Mouse (Mus musculus): ENCODE results near the gene Trim72. TPM values are rescaled to one million over a fixed set of nuclear protein-coding genes. Genes with fewer than 3 reads are reported as not detected.

Gene Trim72
- polyA plus RNA-seq, 1 experiment from 2014 or later: 0.45 TPM

- no peak for ATAC-seq (ENCODE audit: insufficient number of reproducible peaks, insufficient read depth, low FRiP score, low TSS enrichment)
- H3K9ac ChIP-seq: no peak overlapping the region; the same call in 1 of the 2 replicates
- WGBS: 40% methylated on average over 5 of the region's 5 CpGs
- H3K4me2 ChIP-seq (replicated peaks): peak overlapping the region; percentile 46
- peaks cover 31% of the 10 kb centered on the region for H3K36me3 ChIP-seq
- H3K9me3 ChIP-seq: no peaks in the 10 kb centered on the region
- no peak overlapping the region for H3K27ac ChIP-seq
- H3K4me3 ChIP-seq: no peak overlapping the region
- 0 out of 2 replicates have a peak, but pooled peaks cover 6% of the 10 kb centered on the region for H3K4me1 ChIP-seq
- no peaks in the 10 kb centered on the region for H3K27me3 ChIP-seq
These were observed 11.0 kb upstream of the Trim72 start for GRCm38 (mm10) chr7:127992488-127993340.

GRCm38 (mm10) chr7:127993341-127993977 lies 10.3 kb upstream of the Trim72 start, which contains the start of gene Pycard:
Pycard (minus strand) TSS chr7:127993867.
- Histone ChIP-seq H3K4me2 (replicated peaks) (peak within 1 kb of the TSS; percentile 46), H3K4me1 (0 out of 2 replicates have a peak, but pooled peaks cover 6% of the 10 kb centered on the region), H3K36me3 (peaks cover 24% of the 10 kb centered on the region), H3K27ac (peak within 1 kb of the TSS; percentile 42; the same call in 1 of the 2 replicates), H3K9ac (peak within 1 kb of the TSS; percentile 46), H3K4me3 (0 out of 2 replicates have a peak within 1 kb of the TSS, but pooled peaks have one; percentile 16), H3K27me3 (no peaks in the 10 kb centered on the region), H3K9me3 (no peaks in the 10 kb centered on the region)
- ATAC-seq (ENCODE audit: insufficient number of reproducible peaks, insufficient read depth, low FRiP score, low TSS enrichment): no peak
- 18% methylated on average over 18 of the region's 18 CpGs for WGBS

DNA sequence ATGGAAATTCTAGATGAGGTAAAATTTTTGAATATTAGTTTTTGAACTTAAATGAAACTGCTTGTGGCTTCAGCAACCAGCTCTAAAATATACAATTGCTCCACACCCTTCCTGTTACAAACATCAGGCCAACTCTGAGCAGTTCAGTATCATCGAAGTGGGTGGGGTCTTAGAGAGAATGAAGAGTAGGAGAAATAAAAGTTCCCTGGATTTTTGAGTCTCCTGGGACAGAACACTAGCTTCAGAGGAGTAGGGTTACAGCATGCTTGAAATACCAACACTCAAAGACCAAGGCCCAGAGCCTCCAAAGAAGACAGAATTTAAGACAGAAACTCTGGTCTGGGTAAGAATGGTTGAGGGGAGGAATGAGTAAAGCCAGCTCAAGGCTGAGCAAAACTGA lies 4.3 kb upstream of the Trim72 start:
- 44% methylated on average over 1 of the region's 1 CpGs for WGBS
- no peak for ATAC-seq (ENCODE audit: insufficient number of reproducible peaks, insufficient read depth, low FRiP score, low TSS enrichment)

DNA sequence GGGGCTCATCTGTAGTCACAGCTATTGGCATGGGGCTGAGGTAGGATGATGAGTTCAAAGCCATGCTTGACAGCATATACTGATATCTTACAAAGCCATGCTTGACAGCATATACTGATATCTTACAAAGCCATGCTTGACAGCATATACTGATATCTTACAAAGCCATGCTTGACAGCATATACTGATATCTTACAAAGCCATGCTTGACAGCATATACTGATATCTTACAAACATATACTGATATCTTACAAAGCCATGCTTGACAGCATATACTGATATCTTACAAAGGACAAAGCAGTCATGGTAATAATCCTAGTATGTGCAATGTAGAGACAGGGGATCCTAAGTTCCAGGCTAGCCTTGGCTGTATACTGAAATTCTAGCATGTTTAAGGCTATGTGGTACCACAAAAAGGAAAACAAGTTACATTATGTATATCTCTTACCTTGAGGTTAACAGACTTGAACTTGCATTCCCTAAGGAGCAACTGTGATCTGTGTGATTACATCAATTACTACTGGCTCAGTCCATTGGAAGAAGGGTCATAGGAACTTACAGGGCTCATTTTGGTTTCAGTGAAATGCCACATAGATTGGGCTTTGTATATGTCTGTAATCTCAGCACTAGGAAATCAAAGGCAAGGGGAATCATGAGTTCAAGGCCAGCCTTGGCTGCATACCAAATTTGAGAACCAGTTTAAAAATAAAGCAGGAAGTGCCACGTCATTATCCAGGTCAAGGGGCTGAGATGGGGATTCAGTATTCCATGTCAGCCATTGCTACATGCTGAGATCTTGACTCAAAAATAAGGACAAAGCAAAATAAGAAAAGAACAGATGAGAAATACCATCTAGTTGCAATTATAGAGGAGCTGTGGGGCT lies 3.4 kb upstream of the Trim72 start:
- no peak overlapping the region for H3K27ac ChIP-seq
- H3K9me3 ChIP-seq: no peaks in the 10 kb centered on the region
- WGBS: 76% methylated on average over 1 of the region's 1 CpGs
- H3K4me1 ChIP-seq: peaks cover 13% of the 10 kb centered on the region
- H3K4me3 ChIP-seq: no peak overlapping the region
- no peaks in the 10 kb centered on the region for H3K36me3 ChIP-seq
- H3K9ac ChIP-seq: no peak overlapping the region
- ATAC-seq (ENCODE audit: insufficient number of reproducible peaks, insufficient read depth, low FRiP score, low TSS enrichment): no peak
- no peak overlapping the region for H3K4me2 ChIP-seq (replicated peaks)
- peaks cover 5% of the 10 kb centered on the region; the same call in 1 of the 2 replicates for H3K27me3 ChIP-seq

More for the DNA sequence above, 4.3 kb upstream of the Trim72 start:
- Histone ChIP-seq H3K27ac (no peak overlapping the region), H3K36me3 (no peaks in the 10 kb centered on the region), H3K27me3 (0 out of 2 replicates have a peak, but pooled peaks cover under 1% of the 10 kb centered on the region), H3K9ac (no peak overlapping the region), H3K4me2 (replicated peaks) (no peak overlapping the region), H3K4me3 (no peak overlapping the region), H3K9me3 (no peaks in the 10 kb centered on the region), H3K4me1 (peaks cover 5% of the 10 kb centered on the region)

- Histone ChIP-seq H3K27ac (no peak overlapping the region), H3K4me3 (no peak overlapping the region), H3K27me3 (peaks cover 5% of the 10 kb centered on the region; the same call in 1 of the 2 replicates), H3K36me3 (no peaks in the 10 kb centered on the region), H3K9me3 (no peaks in the 10 kb centered on the region), H3K9ac (no peak overlapping the region), H3K4me1 (peaks cover 13% of the 10 kb centered on the region), H3K4me2 (replicated peaks) (no peak overlapping the region)
- ATAC-seq (ENCODE audit: insufficient number of reproducible peaks, insufficient read depth, low FRiP score, low TSS enrichment): no peak
- 88% methylated on average over 6 of the region's 6 CpGs for WGBS
These were observed 651 bp upstream of the Trim72 start for GRCm38 (mm10) chr7:128003098-128003497.

DNA sequence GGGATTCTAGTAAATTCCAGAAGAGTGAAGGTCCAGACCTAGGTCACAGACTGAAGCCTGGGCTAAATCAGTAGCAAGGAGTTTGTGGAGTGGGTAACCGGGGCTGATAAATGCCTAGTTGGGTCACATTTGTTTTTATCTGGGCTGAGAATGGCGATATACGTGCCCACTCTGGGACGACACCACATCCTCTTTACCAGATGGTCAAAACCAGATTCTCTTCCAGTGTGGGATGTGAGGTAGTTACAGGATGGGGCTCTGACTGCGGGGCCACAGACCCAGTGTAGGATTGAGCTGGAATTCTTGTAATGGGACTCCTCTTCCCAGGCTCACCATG lies 369 bp downstream of the Trim72 start:
- Histone ChIP-seq H3K4me3 (no peak overlapping the region; the same call in 1 of the 2 replicates), H3K36me3 (no peaks in the 10 kb centered on the region), H3K4me2 (replicated peaks) (peak overlapping the region; percentile 50; the same call in 1 of the 2 replicates), H3K27me3 (peaks cover 5% of the 10 kb centered on the region; the same call in 1 of the 2 replicates), H3K9me3 (no peaks in the 10 kb centered on the region), H3K9ac (no peak overlapping the region), H3K27ac (no peak overlapping the region), H3K4me1 (peaks cover 13% of the 10 kb centered on the region)
- 47% methylated on average over 5 of the region's 5 CpGs for WGBS
- no peak for ATAC-seq (ENCODE audit: insufficient number of reproducible peaks, insufficient read depth, low FRiP score, low TSS enrichment)

DNA sequence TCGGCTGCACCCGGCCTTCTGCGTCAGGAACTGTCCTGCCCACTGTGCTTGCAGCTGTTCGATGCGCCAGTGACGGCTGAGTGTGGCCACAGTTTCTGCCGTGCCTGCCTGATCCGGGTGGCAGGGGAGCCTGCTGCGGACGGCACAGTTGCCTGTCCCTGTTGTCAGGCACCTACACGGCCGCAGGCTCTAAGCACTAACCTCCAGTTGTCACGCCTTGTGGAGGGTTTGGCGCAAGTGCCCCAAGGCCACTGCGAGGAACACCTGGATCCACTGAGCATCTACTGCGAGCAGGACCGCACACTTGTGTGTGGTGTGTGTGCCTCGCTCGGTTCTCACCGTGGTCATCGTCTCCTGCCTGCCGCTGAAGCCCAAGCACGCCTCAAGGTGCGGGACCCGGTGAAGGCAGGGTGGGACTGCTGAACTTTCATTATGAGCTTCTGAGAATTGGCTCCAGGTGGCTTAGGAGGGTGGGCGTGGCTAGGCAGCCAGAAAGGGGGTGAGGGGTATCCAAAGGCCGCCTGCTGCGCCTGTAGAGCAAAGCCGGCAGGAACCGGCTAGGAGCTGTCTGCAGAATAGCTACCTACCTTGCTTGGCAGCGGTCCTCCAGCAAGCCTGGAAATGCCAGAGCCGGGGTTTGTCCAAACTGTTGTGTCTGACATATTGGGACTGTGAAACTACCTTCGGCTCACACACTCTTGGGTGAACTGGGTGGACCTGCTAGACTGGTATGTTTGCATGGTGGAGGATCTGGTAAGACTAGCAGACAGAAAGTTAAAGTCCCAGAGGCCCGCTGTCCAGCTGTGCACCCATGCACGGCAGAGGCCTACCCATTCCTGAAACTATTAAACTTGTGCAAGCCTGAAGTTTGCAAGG lies 976 bp downstream of the Trim72 start:
- H3K27ac ChIP-seq: peak overlapping the region; percentile 42
- peak overlapping the region; percentile 20 for H3K4me3 ChIP-seq
- H3K4me1 ChIP-seq: peaks cover 13% of the 10 kb centered on the region
- no peak overlapping the region for H3K9ac ChIP-seq
- no peaks in the 10 kb centered on the region for H3K36me3 ChIP-seq
- H3K9me3 ChIP-seq: no peaks in the 10 kb centered on the region
- 16% methylated on average over 35 of the region's 35 CpGs for WGBS
- ATAC-seq (ENCODE audit: insufficient number of reproducible peaks, insufficient read depth, low FRiP score, low TSS enrichment): peak; percentile 71
- peak overlapping the region; percentile 50 for H3K4me2 ChIP-seq (replicated peaks)
- H3K27me3 ChIP-seq: peaks cover 5% of the 10 kb centered on the region; the same call in 1 of the 2 replicates

DNA sequence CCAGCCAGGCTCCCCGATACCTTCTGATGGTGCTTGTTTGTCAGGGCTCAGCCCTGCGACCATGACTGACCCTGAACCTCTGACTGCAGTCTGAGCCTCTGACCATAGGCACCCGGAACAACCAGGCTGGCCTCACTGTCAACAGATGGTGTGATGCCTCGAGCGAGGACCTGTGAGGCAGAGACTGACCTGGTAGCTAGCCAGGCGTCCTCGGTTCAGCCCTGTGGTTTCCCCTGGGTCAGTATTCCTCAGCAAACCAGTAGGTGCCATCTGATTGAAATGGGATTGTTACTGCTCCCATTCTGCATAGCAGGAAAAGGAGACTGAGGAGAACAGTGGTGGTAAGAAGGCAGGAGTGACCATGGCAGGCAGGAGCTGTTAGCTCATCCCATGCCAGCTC lies 2.4 kb downstream of the Trim72 start:
- peaks cover 19% of the 10 kb centered on the region for H3K4me1 ChIP-seq
- no peak overlapping the region for H3K4me3 ChIP-seq
- H3K27ac ChIP-seq: no peak overlapping the region
- ATAC-seq (ENCODE audit: insufficient number of reproducible peaks, insufficient read depth, low FRiP score, low TSS enrichment): no peak
- H3K27me3 ChIP-seq: peaks cover 10% of the 10 kb centered on the region
- WGBS: 84% methylated on average over 7 of the region's 7 CpGs
- H3K4me2 ChIP-seq (replicated peaks): no peak overlapping the region
- H3K9ac ChIP-seq: no peak overlapping the region
- no peaks in the 10 kb centered on the region for H3K36me3 ChIP-seq
- no peaks in the 10 kb centered on the region for H3K9me3 ChIP-seq

GRCm38 (mm10) chr7:128009715-128010340 lies 6.1 kb downstream of the Trim72 start:
- Histone ChIP-seq H3K36me3 (no peaks in the 10 kb centered on the region), H3K27me3 (peaks cover 5% of the 10 kb centered on the region), H3K9me3 (no peaks in the 10 kb centered on the region), H3K4me1 (peaks cover 11% of the 10 kb centered on the region), H3K4me2 (replicated peaks) (peak overlapping the region; percentile 19; the same call in 1 of the 2 replicates), H3K27ac (no peak overlapping the region), H3K9ac (no peak overlapping the region), H3K4me3 (no peak overlapping the region)
- WGBS: 45% methylated on average over 40 of the region's 40 CpGs
- no peak for ATAC-seq (ENCODE audit: insufficient number of reproducible peaks, insufficient read depth, low FRiP score, low TSS enrichment)

- 81% methylated on average over 13 of the region's 13 CpGs for WGBS
These were observed 8.5 kb downstream of the Trim72 start for GRCm38 (mm10) chr7:128012136-128012780.

More at GRCm38 (mm10) chr7:128012136-128012780, 8.5 kb downstream of the Trim72 start:
- no peak for ATAC-seq (ENCODE audit: insufficient number of reproducible peaks, insufficient read depth, low FRiP score, low TSS enrichment)
- H3K9ac ChIP-seq: no peak overlapping the region
- H3K9me3 ChIP-seq: no peaks in the 10 kb centered on the region
- H3K4me2 ChIP-seq (replicated peaks): no peak overlapping the region
- H3K4me1 ChIP-seq: 0 out of 2 replicates have a peak, but pooled peaks cover 7% of the 10 kb centered on the region
- H3K4me3 ChIP-seq: no peak overlapping the region
- H3K27me3 ChIP-seq: peaks cover 5% of the 10 kb centered on the region; the same call in 1 of the 2 replicates
- no peaks in the 10 kb centered on the region for H3K36me3 ChIP-seq
- H3K27ac ChIP-seq: no peak overlapping the region
